Mouse (Mus musculus): Measurements from ENCODE around the gene Irf8.

GRCm38 (mm10) chr8:120751226-120752081 is 15.3 kb downstream of the Irf8 start:
- TF ChIP-seq POLR2A (IDR thresholded peaks at IDR 0.05; ENCODE audit: borderline replicate concordance, control insufficient read depth, low read depth, low read length) = no peak
- no peak for TF ChIP-seq CTCF (IDR thresholded peaks at IDR 0.05; ENCODE audit: control insufficient read depth, insufficient read depth, low read length)
